Mouse (Mus musculus) testis, adult 2 months (tissue): ENCODE results near the gene Tm2d1. TPM values are rescaled to one million over a fixed set of nuclear protein-coding genes. Genes with fewer than 3 reads are reported as not detected.

ENCODE experiments used
- H3K27ac ChIP-seq: fragments of 200-500 bp; 2 replicates; pipeline ENCODE4 v1.5.1; 2012; ENCODE audit warnings: low read depth, low read length; ENCODE audit not compliant: control insufficient read depth, insufficient read depth
- H3K27me3 ChIP-seq: fragments of 200-500 bp; 2 replicates; pipeline ENCODE4 v1.6.1; 2012; ENCODE audit warnings: mild to moderate bottlenecking, low read length, moderate library complexity; ENCODE audit not compliant: control insufficient read depth, insufficient read depth
- H3K36me3 ChIP-seq: fragments of 200-500 bp; 2 replicates; pipeline ENCODE4 v1.6.1; 2012; ENCODE audit warnings: mild to moderate bottlenecking, low read length; ENCODE audit not compliant: control insufficient read depth, insufficient read depth
- H3K4me1 ChIP-seq: fragments of 200-500 bp; 2 replicates; pipeline ENCODE4 v1.6.1; 2012; ENCODE audit warnings: low read length; ENCODE audit not compliant: control insufficient read depth, insufficient read depth
- H3K4me3 ChIP-seq: fragments of 200-500 bp; 2 replicates; pipeline ENCODE4 v1.5.1; 2012; ENCODE audit warnings: low read depth, mild to moderate bottlenecking, low read length, moderate library complexity, mixed read lengths; ENCODE audit not compliant: control insufficient read depth
- CTCF ChIP-seq: fragments of 200-500 bp; IDR thresholded peaks from 2 replicates; pipeline ENCODE4 v1.5.1; 2012; ENCODE audit warnings: low read depth, mild to moderate bottlenecking, inconsistent platforms, low read length, moderate library complexity; ENCODE audit not compliant: control insufficient read depth, insufficient read depth, insufficient replicate concordance
- POLR2A ChIP-seq: fragments of 200-500 bp; IDR thresholded peaks from 2 replicates; pipeline ENCODE4 v1.6.1; 2012; ENCODE audit warnings: low read depth, mild to moderate bottlenecking, inconsistent platforms, low read length, moderate library complexity; ENCODE audit not compliant: control insufficient read depth
- polyA plus RNA-seq: library from polyadenylated mRNA; depleted of rRNA; stranded (reverse); fragments of >200 nt; gene quantifications from 2 replicates; pipeline ENCODE4 v1.2.3, GENCODE M21; 2012

The Tm2d1 gene
- polyA plus RNA-seq, 1 experiment, result 11.0 TPM

GRCm38 (mm10) chr4:98345783-98346182, 37.3 kb downstream of the Tm2d1 start:
- Histone ChIP-seq H3K27ac (no peak overlapping the region), H3K4me3 (no peak overlapping the region), H3K36me3 (no peaks in the 10 kb centered on the region), H3K4me1 (no peaks in the 10 kb centered on the region), H3K27me3 (no peaks in the 10 kb centered on the region)
- TF ChIP-seq CTCF (no peak), POLR2A (no peak)

- TF ChIP-seq POLR2A (no peak), CTCF (no peak)
- H3K27ac ChIP-seq, result no peak overlapping the region
- H3K27me3 ChIP-seq, result no peaks in the 10 kb centered on the region
- H3K36me3 ChIP-seq, result no peaks in the 10 kb centered on the region
- no peak overlapping the region for H3K4me3 ChIP-seq
- no peaks in the 10 kb centered on the region for H3K4me1 ChIP-seq
These were observed 43.0 kb downstream of the Tm2d1 start for GRCm38 (mm10) chr4:98339992-98340564.

- no peak overlapping the region for H3K4me3 ChIP-seq
- no peak overlapping the region for H3K27ac ChIP-seq
- no peaks in the 10 kb centered on the region for H3K4me1 ChIP-seq
- no peaks in the 10 kb centered on the region for H3K27me3 ChIP-seq
- TF ChIP-seq CTCF (no peak), POLR2A (no peak)
- no peaks in the 10 kb centered on the region for H3K36me3 ChIP-seq
These were observed 44.2 kb downstream of the Tm2d1 start for GRCm38 (mm10) chr4:98338636-98339630.

- H3K27ac ChIP-seq, result no peak overlapping the region
- TF ChIP-seq POLR2A, result no peak
- no peak for TF ChIP-seq CTCF
- H3K4me3 ChIP-seq, result no peak overlapping the region
- no peaks in the 10 kb centered on the region for H3K4me1 ChIP-seq
- no peaks in the 10 kb centered on the region for H3K27me3 ChIP-seq
- H3K36me3 ChIP-seq, result no peaks in the 10 kb centered on the region
These were observed 45.9 kb downstream of the Tm2d1 start for GRCm38 (mm10) chr4:98337197-98337596.

- no peak overlapping the region for H3K27ac ChIP-seq
- no peaks in the 10 kb centered on the region for H3K4me1 ChIP-seq
- no peak overlapping the region for H3K4me3 ChIP-seq
- H3K27me3 ChIP-seq, result no peaks in the 10 kb centered on the region
- no peaks in the 10 kb centered on the region for H3K36me3 ChIP-seq
- TF ChIP-seq CTCF (no peak), POLR2A (no peak)
These were observed 47.4 kb downstream of the Tm2d1 start for GRCm38 (mm10) chr4:98335726-98336125.

GRCm38 (mm10) chr4:98322223-98322622, 60.9 kb downstream of the Tm2d1 start:
- Histone ChIP-seq H3K27me3 (no peaks in the 10 kb centered on the region), H3K4me1 (peaks cover 4% of the 10 kb centered on the region), H3K4me3 (peak overlapping the region; percentile 52), H3K27ac (no peak overlapping the region), H3K36me3 (no peaks in the 10 kb centered on the region)
- no peak for TF ChIP-seq POLR2A
- TF ChIP-seq CTCF, result peak; percentile 85

- no peaks in the 10 kb centered on the region for H3K27me3 ChIP-seq
- H3K36me3 ChIP-seq, result no peaks in the 10 kb centered on the region
- peaks cover 4% of the 10 kb centered on the region for H3K4me1 ChIP-seq
- TF ChIP-seq POLR2A, result no peak
- TF ChIP-seq CTCF, result no peak
- 0 out of 2 replicates have a peak overlapping the region, but pooled peaks have one; percentile 43 for H3K27ac ChIP-seq
- H3K4me3 ChIP-seq, result peak overlapping the region; percentile 52
These were observed 61.6 kb downstream of the Tm2d1 start for GRCm38 (mm10) chr4:98321371-98322111.
